Mouse (Mus musculus) stomach, postnatal 0 days (tissue): ENCODE results near the gene Ctu1.

Experiments used
- CTCF ChIP-seq: IDR thresholded peaks from 2 replicates; pipeline ENCODE4 v1.5.1; 2016; ENCODE audit warnings: antibody characterized with exemption, low read depth, mild to moderate bottlenecking, moderate library complexity
- EP300 ChIP-seq: optimal IDR thresholded peaks from 2 replicates; pipeline ENCODE3; 2016; ENCODE audit warnings: antibody characterized with exemption

GRCm38 (mm10) chr7:43660002-43660401 lies 11.8 kb upstream of the Ctu1 start, which contains the start of gene Siglece:
- TF ChIP-seq CTCF (no peak), EP300 (no peak)
